Mouse (Mus musculus) left cerebral cortex, postnatal 14 days (tissue): Measurements from ENCODE around the gene Fry. TPM values are rescaled to one million over a fixed set of nuclear protein-coding genes. Genes with fewer than 3 reads are reported as not detected.

ENCODE experiments used
- DNase-seq, 2 experiments: peaks; one replicate each; pipeline ENCODE4 v3.0.0; 2021 to 2022; ENCODE audit warnings: low spot score in 2 of 2, mixed read lengths in 1 of 2
- intact Hi-C: fragments of 180-260 bp; cut with DNase I; formaldehyde crosslinking; loops from one replicate; pipeline ENCODE4 v1.15.1; 2025
- total RNA-seq, 2 experiments: library from RNA; stranded (reverse); gene quantifications; 2 replicates each; pipeline ENCODE4 v1.2.3; 2021

The Fry gene
- total RNA-seq, 2 experiments from 2014 or later: 189 to 195 TPM

DNA sequence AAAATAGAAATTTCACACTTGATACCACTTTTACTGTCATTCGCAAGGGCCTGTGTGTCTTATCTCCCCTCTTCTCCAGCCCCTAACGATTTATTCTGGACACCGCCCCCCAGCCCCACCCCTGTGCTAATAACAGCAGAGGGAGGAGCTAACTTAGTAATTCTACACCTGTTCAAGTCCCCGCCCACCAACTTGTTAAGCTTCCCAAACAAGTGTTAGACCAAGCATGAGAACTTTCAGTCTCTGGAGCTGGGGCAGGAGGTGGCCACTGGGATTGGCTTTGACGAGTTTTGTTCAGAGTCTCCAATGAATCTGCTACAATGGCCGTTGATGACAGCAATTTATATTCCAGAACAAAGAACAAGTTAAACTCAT, 77.8 kb downstream of the Fry start:
- intact Hi-C loops: no loop called here
- DNase-seq: no peak

DNA sequence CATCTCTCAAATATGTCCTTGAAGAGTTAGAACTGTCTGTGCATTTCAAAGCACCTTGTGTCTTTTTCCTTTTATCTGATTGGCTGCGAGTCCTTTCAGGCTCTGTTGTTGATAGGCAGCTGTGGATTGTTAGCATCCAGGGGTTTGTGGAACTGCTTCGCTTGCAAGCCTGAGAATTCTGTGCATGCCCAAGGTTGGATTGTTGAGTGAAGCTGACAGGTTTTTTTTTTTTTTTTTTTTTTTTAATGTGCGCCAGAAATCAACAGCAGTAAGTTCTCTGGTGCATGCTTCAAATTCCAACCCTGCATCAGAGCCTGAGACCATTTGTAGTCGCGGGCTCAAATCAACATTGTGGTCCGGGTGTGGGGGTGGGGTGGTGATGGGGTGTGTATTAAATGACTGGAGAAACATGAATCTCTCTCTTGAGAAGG, 78.5 kb downstream of the Fry start:
- intact Hi-C loops: no loop called here
- DNase-seq: no peak

DNA sequence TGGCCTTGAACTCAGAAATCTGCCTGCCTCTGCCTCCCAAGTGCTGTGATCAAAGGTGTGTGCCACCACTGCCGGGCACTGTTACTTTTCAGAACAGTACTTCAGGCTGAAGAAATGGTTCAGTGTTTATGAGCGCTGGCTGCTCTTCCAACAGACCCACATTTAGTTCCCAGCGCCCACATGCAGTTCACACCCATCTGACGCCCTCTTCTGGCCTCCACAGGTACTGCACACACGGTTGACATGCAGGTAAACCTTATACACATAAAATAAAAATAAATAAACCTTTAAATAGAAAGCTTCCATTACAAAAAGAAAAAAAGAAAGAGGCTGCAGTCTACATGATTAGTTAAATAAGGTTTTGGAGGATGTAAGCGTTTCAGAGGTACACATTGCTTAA, 88.3 kb downstream of the Fry start:
- no peak for DNase-seq
- intact Hi-C loops: no loop called here

DNA sequence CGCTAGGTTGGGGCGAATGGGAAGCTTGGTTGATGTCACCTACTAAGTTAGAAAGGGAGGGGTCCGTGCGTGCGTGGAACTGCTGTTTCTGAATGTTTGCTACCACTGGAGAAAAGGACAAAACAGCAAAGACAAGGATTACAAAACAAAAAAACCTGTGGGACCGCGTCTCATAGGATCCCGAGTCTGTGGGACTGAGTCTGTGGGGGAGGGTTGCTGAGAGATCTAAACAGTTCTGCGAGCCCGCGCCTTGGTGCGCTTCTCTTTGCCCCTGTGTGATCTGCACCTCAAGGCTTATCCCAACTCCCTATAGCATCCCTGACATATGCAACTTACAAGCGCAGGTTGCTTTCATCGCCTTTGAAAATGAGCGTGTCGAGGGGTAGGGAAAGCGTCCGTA, 89.2 kb downstream of the Fry start:
- intact Hi-C loops: no loop called here
- no peak for DNase-seq

DNA sequence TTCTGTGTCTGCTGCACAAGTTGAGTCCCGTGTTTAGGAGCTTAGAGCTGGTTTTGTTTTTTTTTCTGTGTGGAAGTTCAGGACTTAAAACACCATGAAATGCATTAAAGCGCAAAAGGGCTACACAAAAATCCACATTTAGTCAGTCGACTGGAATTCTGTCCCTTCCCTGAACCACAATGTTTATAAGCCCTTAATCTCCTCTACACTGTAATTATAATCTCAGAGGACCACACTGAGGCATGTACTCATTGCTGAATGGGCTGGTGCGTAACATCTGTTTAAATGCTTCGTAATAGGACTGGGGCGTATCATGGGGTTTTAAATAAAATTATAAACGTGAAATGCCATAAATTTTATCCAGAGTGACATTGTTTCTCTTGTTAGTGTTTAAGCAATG, 89.6 kb downstream of the Fry start:
- no peak for DNase-seq
- intact Hi-C loops: no loop called here

DNA sequence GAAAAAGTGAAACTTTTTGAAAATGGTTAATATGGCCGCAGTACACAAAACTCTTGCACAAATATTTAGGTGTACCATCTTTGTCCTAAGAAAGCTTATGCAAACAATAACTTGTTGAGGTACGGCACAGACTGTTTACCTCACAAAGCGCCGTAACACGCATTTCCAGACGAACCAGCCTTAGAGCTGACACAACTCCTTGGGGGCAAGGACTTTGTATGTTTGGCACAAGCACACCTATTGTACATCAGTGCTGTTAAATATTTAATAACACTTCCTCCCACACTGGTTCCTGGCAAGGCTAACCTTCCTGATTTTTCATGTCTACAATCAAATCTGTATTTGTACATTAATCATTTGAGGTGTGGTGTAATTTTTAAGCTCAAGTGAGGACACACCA, 95.6 kb downstream of the Fry start:
- intact Hi-C loops: no loop called here
- DNase-seq: no peak

DNA sequence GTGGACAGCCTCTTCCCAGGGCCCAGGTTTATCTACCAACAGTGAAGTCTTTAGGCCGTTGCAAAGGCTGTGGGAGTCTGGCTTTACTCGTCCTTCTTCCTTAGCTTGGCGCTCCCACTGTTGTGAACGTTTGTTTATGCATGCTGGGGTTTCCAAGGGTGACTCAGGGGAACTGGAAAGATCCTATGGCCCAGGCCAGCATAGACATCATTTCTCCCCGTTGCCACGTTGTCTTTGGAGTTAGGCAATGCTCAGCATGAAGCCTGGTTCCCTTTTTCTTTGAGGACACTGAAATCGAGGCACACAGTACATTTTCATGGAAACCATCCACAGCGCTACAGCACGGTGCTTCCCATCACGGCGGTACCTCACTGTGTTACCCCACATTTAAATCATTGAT, 97.6 kb downstream of the Fry start:
- intact Hi-C loops: no loop called here
- no peak for DNase-seq

DNA sequence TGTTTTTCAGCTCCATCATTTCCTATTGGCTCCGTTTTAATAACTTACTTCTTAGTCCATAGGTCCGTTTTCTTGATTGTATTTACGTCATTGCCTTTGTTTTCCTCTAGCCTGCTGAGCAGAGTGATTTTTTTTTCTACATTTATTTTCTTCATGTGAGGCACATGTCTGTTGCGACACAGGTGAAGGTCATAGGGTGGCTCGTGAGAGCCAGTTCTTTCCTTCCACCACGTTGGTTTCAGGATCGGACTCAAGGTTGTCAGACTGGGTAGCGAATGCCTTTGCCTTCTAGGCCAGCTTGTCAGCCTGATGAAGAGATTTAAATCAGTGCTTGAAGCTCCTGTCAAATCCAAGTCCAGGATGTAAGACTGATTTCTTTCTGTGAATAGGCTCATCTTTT, 101.0 kb downstream of the Fry start:
- no peak for DNase-seq

DNA sequence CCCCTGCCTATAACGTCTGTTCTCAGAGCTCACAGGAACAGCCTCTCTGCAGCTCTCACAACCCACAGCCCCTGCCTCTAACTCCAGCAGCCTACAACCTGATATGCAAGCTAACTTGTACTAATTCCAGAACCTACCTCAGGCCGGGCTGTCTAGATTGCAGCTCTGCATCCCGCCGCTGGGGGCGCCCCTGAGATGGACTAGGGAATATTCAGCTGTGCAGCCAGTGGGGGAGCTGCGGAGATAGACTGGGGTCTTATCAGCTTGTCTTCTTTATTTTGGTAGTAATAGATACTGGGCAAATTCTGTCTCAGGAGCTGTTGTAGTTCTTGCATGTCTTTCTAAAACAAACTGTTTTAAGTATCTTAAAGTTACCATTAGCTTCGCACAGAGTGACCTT, 101.9 kb downstream of the Fry start:
- peak; percentile 45 to 58 for DNase-seq
- intact Hi-C loops: no loop called here

More for the DNA sequence above, 101.0 kb downstream of the Fry start:
- intact Hi-C loops: no loop called here

DNA sequence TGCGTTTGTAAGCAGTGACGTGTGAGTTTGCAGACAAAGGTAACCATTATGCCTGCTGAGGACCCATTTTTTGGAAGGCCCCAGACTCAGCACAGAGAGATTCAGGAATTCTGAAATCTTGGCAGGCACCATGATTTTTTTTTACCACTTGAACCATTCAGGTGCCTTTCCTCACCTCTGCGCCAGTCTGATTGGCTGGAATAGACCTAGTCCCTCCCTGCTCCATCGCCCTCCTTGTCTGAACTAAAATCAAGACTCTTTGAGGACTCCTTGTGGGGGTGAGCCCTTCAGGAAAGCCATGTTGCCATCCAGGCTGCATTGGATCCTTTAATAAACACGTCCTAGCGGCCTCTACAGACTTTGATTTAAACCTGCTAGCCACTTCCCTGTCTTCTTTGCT, 103.4 kb downstream of the Fry start:
- intact Hi-C loops: no loop called here
- DNase-seq: no peak

DNA sequence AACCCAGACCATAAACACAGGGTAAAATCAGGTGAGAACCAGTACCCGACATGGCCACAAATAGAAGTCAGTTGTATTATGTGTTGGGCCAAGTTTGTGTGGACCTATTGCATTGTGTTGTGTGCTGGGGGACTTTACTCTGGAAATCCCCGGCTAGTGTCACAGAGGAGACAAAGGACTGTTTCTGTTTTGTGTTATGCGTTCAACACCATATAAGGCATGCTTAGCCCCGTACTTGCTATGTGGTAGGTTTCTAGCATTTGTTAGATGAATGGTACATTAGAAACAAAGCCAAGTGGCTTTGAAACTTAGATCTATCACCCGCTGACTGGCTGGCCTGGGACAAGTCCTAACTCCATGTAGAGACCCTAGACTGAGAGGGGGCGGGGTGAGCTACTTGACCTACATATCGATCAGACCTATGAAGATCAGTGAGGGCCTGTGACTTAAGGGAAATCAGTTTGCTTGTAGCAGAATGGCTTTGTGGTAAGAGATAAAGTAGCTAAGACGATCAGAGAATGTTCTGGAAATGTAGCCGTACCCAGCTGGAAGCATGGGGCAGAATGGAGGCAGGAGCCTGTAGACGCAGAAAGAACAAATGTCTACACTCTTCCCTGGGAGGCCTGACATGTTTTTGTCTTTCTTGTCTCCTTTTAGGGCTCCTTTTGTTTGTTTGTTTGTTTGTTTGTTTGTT, 105.2 kb downstream of the Fry start:
- no peak for DNase-seq
- intact Hi-C loops: no loop called here

DNA sequence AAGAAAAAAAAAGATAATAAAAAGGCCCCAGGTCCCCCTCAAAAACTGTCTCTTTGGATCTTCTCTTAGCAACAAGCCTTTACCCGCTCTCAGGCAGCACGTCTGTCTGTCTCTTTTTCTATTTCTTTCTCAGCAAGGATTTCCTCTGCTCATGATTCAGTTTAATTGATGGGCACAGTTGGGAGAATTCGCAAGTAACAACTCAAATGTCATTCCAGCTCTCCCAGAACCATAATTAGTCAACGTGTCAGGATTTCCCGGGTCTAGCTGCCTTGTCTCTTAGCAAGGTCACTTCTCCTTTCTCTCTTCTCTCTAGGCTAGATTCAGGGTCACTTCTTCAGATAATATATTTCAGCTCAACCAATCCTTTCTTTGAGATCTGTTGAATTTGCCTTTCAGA, 110.6 kb downstream of the Fry start:
- intact Hi-C loops: no loop called here
- DNase-seq: no peak

DNA sequence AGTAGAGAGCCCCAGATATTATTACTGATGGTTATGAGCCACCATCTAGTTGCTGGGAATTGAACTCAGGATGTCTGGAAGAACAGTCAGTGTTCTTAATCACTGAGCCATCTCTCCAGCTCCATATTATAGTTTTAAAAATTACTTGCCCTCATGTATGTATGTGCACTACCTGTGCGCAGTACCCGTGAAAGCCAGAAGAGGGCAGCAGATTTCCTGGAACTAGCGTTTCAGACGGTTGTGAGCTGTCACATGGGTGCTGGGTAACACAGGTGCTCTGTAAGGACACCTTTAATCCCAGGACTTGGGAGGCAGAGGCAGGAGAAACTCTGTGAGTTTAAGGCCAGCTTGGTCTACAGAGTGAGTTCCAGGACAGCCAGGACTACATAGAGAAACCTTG, 111.3 kb downstream of the Fry start:
- DNase-seq: no peak
- intact Hi-C loops: no loop called here

DNA sequence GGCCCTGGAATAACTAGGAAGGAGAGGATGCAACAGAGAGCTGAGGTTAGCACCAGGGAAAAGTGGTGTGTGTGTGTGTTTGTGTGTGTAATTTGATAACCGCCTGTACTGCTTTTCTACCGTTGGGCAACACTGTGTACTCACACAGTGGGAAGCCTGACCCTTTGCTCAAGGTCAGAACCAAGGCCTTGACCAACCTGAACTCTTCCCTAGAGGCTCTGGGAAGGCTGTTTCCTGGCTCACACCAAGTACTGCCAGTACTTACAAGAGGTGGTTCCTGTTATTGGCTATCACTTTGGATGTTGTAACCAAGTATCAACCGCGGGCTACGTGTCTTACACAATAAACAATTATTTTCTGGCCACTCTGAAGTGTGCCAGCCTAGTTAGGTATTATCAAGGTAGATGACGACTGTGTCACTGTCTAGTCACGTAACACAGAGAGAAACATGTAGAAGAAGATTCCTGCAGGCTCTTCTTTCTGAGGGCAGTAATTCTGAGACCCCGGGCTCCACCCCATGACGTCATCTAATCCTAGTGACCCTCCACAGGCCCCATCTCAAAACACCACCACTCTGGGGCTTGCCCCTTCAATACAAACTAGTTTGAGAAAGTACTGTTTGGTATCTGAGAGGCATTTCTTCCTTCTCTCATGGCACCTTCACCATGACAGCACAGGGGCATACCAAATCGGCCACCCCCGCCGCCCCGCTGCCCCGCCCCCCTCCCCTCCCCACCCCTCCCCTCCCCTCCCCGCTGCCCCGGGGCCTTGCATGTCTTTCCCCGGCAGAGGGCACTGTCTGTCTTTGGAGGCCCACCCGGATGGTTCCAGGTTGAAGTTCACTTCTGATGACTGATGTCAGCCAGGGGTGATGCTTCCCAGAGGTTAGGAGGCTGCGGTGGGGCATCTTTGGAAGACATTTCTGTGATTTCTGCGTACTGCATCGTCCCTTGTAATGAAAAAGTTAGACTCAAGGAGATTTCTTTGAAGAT, 114.0 kb downstream of the Fry start:
- intact Hi-C loops: no loop called here
- DNase-seq: no peak

DNA sequence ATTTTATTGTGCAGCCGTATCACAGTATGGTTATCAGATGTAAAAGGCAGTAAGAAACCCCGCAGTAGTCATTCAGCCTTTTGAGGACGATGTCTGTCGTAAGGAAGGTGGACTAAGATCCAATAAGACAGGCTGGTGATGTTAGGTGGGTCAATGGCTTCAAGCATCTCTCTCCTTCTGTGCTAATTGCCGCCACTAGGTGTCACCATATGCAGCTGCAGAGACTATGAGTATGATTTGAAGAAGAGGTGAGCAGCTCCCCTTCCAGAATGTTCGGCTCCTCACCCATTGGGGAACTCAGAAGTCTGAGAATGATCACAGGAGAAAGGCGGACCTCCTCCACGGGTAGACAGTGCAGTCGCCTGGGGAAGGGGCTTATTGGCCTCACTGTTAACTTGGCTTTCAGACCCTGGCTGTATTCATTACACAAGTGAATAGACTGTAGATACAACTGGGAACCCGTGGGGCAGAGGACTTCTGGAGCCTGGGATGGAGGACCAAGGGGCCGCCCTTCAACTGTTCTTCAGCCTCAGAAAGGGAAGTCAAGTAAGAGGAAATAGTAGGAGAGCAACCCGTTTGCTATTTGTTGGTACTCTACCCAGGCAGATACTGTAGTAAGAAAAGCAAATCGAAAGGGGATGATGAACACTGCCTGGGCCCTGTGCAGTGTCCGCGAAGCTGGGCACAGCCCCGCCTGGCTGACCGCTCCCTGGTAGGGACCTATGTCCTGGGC, 114.9 kb downstream of the Fry start:
- DNase-seq: peak; percentile 83 to 85
- intact Hi-C loops: no loop called here

DNA sequence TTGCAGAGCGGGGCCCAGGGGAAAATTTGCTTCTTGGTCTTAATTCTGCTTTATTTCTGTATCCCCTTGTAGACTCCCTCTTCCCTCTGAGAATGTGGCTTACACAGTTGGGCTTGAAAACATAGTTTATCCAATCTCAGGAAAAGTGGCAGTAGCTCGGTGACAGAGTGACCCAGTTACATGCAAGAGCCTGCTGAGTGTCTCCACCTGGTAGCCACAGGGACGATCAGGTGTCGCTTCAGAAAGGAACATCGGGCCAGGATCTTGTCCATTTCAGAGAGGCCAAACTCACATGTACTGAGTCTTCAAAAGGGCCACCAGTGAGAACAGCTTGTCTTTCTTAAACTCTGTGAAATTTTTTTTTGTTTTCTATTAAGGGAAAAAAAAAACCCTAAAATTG, 117.5 kb downstream of the Fry start:
- no peak for DNase-seq
- intact Hi-C loops: no loop called here

DNA sequence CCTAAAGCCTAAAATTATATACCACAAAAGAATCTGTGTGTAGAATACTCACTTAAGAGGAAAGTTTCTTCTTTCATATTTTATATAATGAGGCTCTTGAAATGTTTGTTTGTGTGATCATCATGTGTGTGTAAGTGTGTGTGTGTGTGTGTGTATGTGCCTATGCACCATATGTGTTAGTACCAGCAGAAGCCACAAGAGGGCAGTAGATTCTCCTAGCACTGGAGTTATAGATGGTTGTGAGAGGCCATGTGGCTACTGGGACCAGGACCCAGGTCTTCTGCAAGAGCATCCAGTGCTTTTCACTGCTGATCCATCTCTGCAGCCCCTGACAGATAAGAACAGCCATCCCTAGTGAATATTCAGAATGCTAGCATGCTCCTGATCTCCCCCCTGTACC, 118.2 kb downstream of the Fry start:
- DNase-seq: no peak
- intact Hi-C loops: no loop called here

DNA sequence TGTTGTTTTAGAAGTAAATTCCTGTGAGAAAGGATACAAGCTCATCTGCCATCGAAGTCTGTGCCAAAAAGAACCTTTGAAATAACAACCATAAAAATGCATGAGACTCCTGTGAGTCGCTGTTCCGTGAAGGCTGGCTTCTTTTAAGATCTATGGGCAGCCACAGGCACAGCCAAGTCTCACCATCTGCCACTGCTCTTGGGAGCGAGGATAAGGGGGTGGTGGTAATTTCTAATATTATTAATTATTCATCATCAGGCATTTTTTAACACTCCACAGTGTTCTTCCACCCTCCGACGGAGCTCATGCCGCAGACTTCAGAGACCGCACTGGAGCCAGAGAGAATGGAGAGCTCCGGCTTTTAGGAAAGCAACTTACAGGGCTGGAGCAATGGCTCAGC, 123.2 kb downstream of the Fry start:
- no peak for DNase-seq
- intact Hi-C loops: no loop called here

DNA sequence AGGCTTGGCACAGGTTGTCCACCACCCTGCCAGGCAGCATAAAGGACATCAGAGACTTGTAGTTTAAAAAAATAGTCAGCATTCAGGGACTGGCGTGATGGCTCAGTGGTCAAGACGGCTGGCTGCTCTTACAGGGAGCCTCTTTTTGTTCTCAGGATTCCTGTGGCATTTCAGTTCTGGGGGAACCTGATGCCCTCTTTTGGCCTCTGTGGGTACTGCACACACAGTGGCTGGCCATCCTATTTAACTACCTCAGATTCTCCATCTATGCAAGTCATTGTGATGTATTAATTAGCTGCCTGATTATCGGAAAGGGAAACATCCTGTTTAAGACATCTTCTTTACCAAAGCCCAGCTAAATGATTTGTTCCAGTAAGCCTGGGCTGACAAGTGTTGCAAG, 128.3 kb downstream of the Fry start:
- no peak for DNase-seq
- intact Hi-C loops: no loop called here

DNA sequence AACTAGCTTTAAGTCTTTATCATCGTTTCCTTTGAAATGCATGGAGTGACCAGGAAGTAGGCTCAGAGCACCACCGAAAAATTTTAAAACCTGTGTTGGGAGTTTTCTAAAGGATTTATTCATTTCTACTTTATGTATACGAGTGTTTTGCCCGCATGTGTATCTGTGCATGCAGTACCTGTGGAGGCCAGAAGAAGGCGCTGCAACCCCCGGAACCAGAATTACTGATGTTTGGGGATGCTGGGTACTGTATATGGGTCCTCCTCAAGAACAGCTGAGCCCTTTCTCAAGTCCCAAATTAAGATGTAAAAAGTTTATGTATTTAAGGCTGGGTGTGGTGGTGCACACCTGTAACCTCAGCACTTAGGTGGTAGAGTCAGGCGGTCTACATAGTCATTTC, 139.3 kb downstream of the Fry start:
- intact Hi-C loops: no loop called here
- no peak for DNase-seq
